Mouse (Mus musculus): ENCODE results near the gene Atoh8. TPM values are rescaled to one million over a fixed set of nuclear protein-coding genes. Genes with fewer than 3 reads are reported as not detected.
A peak's percentile ranks its signal among the peaks of the same experiment; 100 is the strongest.

Atoh8 gene
- polyA plus RNA-seq, 1 experiment from 2014 or later, result 2.1 TPM

GRCm38 (mm10) chr6:72270952-72271519 lies 35.7 kb upstream of the Atoh8 start:
- H3K4me1 ChIP-seq, result peaks cover 54% of the 10 kb centered on the region
- WGBS (ENCODE audit: insufficient replicate concordance), result 54% methylated on average over 11 of the region's 11 CpGs
- no peak overlapping the region for H3K9ac ChIP-seq
- no peaks in the 10 kb centered on the region for H3K36me3 ChIP-seq
- H3K27ac ChIP-seq, result 0 out of 2 replicates have a peak overlapping the region, but pooled peaks have one; percentile 24
- H3K4me3 ChIP-seq, result no peak overlapping the region
- H3K9me3 ChIP-seq (replicated peaks), result no peaks in the 10 kb centered on the region
- ATAC-seq, result no peak
- H3K4me2 ChIP-seq, result no peak overlapping the region
- H3K27me3 ChIP-seq (replicated peaks), result peaks cover 46% of the 10 kb centered on the region

DNA sequence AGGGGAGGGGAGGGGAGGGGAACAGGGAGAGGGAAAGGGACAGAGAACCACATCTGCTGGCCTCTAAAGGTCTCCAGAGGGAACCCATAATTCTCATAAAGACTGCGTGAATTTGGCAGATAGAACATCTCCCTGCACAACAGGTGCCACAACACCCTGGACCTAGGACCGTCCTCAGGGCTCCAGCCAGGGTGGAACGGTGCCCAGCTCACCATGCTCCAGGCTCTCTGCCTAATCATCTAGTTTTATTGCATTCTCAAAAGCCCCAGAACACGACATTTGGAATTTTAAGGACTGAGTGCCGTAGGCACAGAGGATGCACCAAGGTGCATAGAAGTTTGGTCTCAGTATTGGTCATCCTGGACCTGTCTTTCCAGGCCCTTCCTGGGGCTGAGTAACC lies 34.9 kb upstream of the Atoh8 start:
- H3K27ac ChIP-seq, result no peak overlapping the region
- no peaks in the 10 kb centered on the region for H3K9me3 ChIP-seq (replicated peaks)
- no peak overlapping the region for H3K4me2 ChIP-seq
- ATAC-seq, result no peak
- peaks cover 56% of the 10 kb centered on the region for H3K4me1 ChIP-seq
- no peak overlapping the region for H3K9ac ChIP-seq
- H3K36me3 ChIP-seq, result no peaks in the 10 kb centered on the region
- peaks cover 54% of the 10 kb centered on the region for H3K27me3 ChIP-seq (replicated peaks)
- 75% methylated on average over 5 of the region's 5 CpGs for WGBS (ENCODE audit: insufficient replicate concordance)
- no peak overlapping the region for H3K4me3 ChIP-seq

GRCm38 (mm10) chr6:72268149-72268847 lies 32.9 kb upstream of the Atoh8 start:
- no peaks in the 10 kb centered on the region for H3K9me3 ChIP-seq (replicated peaks)
- ATAC-seq, result no peak
- no peaks in the 10 kb centered on the region for H3K36me3 ChIP-seq
- WGBS (ENCODE audit: insufficient replicate concordance), result 67% methylated on average over 9 of the region's 9 CpGs
- no peak overlapping the region for H3K27ac ChIP-seq
- no peak overlapping the region for H3K4me3 ChIP-seq
- H3K27me3 ChIP-seq (replicated peaks), result peaks cover 70% of the 10 kb centered on the region
- no peak overlapping the region for H3K4me2 ChIP-seq
- H3K4me1 ChIP-seq, result peaks cover 46% of the 10 kb centered on the region
- no peak overlapping the region for H3K9ac ChIP-seq

DNA sequence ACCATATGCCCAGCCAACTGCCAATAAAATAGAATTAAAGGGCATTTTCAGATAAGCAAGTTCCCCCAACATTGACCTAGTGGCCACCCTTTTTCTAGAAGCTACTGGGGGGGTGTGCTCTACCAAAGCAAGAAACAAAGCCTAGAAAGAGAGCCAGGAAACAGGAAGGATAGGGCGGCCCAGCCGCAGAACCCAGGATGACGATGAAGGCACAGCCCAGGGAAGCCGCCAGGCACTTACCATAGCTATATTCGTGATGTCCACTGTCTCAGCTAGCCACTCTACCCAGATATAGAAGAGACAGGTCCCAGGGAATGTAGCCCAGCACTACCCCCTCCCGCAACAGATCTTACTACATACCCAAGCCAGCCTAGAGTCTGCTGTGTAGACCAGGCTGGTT lies 30.3 kb upstream of the Atoh8 start:
- no peak overlapping the region for H3K9ac ChIP-seq
- no peak overlapping the region for H3K4me2 ChIP-seq
- H3K9me3 ChIP-seq (replicated peaks), result no peaks in the 10 kb centered on the region
- no peak overlapping the region for H3K4me3 ChIP-seq
- ATAC-seq, result no peak
- H3K36me3 ChIP-seq, result no peaks in the 10 kb centered on the region
- peaks cover 76% of the 10 kb centered on the region for H3K27me3 ChIP-seq (replicated peaks)
- H3K4me1 ChIP-seq, result peaks cover 19% of the 10 kb centered on the region
- WGBS (ENCODE audit: insufficient replicate concordance), result 34% methylated on average over 6 of the region's 6 CpGs
- no peak overlapping the region for H3K27ac ChIP-seq

DNA sequence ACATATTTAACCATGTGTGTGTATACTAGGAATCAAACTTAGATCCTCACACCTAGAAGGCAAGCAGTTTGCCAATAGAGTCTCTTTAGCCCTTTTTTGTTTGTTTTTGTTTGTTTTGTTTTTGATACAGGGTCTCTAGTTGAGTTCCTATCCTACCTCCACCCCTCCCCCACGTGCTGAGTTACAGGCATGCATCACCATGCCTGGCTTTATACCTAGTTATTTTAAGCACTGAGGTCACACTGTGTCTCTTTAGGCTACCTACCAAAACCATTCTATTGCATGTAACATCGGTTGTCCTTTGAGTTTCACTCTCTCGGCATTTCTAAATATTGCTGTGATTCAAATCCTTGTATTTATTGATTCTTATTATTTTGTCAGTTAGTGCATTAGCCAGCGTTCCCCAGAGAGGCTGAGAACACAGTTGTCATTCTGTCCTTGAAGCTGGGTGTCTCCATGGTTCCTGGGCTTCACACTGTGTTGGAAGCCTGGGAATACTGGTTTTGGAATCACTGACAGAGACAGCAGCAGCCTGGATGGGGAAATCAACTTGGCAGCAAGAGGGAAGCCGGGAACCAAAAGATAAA lies 28.4 kb upstream of the Atoh8 start:
- no peak overlapping the region for H3K27ac ChIP-seq
- no peak overlapping the region for H3K4me3 ChIP-seq
- WGBS (ENCODE audit: insufficient replicate concordance), result 55% methylated on average over 5 of the region's 5 CpGs
- peaks cover 16% of the 10 kb centered on the region for H3K4me1 ChIP-seq
- H3K27me3 ChIP-seq (replicated peaks), result peaks cover 75% of the 10 kb centered on the region
- H3K4me2 ChIP-seq, result no peak overlapping the region
- H3K36me3 ChIP-seq, result no peaks in the 10 kb centered on the region
- no peaks in the 10 kb centered on the region for H3K9me3 ChIP-seq (replicated peaks)
- H3K9ac ChIP-seq, result no peak overlapping the region
- ATAC-seq, result no peak

- peaks cover 58% of the 10 kb centered on the region for H3K27me3 ChIP-seq (replicated peaks)
Measured at GRCm38 (mm10) chr6:72261683-72262320, 26.4 kb upstream of the Atoh8 start.

DNA sequence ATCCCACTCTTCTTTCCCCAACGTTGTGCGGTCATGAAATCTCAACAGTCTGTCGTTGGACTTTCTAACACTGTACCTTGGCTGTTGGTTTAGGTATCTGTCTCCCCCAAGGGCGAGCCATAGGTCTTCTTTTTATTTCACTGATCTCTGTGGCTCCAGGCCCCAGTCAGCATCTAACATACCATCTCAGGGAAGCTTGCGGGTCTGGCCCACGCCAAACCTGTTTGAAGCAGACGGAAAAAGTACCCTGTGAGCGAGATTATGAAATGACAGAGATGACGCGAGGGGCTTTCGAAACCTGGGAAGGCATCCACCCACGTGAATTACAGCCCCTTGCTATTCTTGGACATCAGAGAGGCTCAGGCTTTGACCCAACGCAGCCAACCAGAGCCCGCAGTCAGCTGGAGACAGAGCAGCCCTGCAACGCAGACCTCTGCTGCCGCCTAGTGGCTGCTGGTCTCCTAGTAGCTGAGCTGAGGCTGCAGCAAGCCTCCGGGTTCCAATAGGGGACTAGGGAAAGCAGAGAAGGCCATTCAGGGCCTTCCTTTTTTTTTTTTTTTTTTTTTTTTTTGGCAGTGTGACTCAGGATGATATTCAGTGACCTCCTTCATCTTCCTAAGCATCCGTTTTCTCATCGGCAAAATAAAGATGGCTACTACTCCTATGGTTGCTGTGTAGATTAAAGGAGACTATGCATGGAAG lies 25.8 kb upstream of the Atoh8 start:
- Histone ChIP-seq H3K9me3 (replicated peaks) (no peaks in the 10 kb centered on the region), H3K4me1 (peaks cover 16% of the 10 kb centered on the region), H3K4me3 (no peak overlapping the region), H3K27ac (no peak overlapping the region), H3K4me2 (no peak overlapping the region), H3K36me3 (no peaks in the 10 kb centered on the region), H3K9ac (no peak overlapping the region), H3K27me3 (replicated peaks) (peaks cover 55% of the 10 kb centered on the region)
- WGBS (ENCODE audit: insufficient replicate concordance), result 32% methylated on average over 19 of the region's 19 CpGs
- peak; percentile 67; the same call in 1 of the 2 replicates for ATAC-seq

More at GRCm38 (mm10) chr6:72261683-72262320, 26.4 kb upstream of the Atoh8 start:
- ATAC-seq, result no peak
- H3K9me3 ChIP-seq (replicated peaks), result no peaks in the 10 kb centered on the region
- H3K9ac ChIP-seq, result no peak overlapping the region
- H3K4me1 ChIP-seq, result peaks cover 16% of the 10 kb centered on the region
- no peaks in the 10 kb centered on the region for H3K36me3 ChIP-seq
- no peak overlapping the region for H3K4me2 ChIP-seq
- WGBS (ENCODE audit: insufficient replicate concordance), result 75% methylated on average over 12 of the region's 12 CpGs
- no peak overlapping the region for H3K27ac ChIP-seq
- H3K4me3 ChIP-seq, result no peak overlapping the region

GRCm38 (mm10) chr6:72259474-72259873 lies 24.1 kb upstream of the Atoh8 start:
- no peaks in the 10 kb centered on the region for H3K9me3 ChIP-seq (replicated peaks)
- peaks cover 46% of the 10 kb centered on the region for H3K27me3 ChIP-seq (replicated peaks)
- peaks cover 3% of the 10 kb centered on the region for H3K4me1 ChIP-seq
- H3K4me3 ChIP-seq, result no peak overlapping the region
- H3K4me2 ChIP-seq, result no peak overlapping the region
- ATAC-seq, result no peak
- H3K36me3 ChIP-seq, result no peaks in the 10 kb centered on the region
- no peak overlapping the region for H3K27ac ChIP-seq
- WGBS (ENCODE audit: insufficient replicate concordance), result 68% methylated on average over 7 of the region's 7 CpGs
- no peak overlapping the region for H3K9ac ChIP-seq

- Histone ChIP-seq H3K4me1 (no peaks in the 10 kb centered on the region), H3K9ac (no peak overlapping the region), H3K27ac (no peak overlapping the region), H3K36me3 (no peaks in the 10 kb centered on the region), H3K9me3 (replicated peaks) (no peaks in the 10 kb centered on the region), H3K4me2 (no peak overlapping the region), H3K27me3 (replicated peaks) (peaks cover 40% of the 10 kb centered on the region), H3K4me3 (no peak overlapping the region)
- 52% methylated on average over 6 of the region's 6 CpGs for WGBS (ENCODE audit: insufficient replicate concordance)
- ATAC-seq, result no peak
Measured at GRCm38 (mm10) chr6:72255294-72255693, 19.9 kb upstream of the Atoh8 start.

- 0 out of 2 replicates have a peak, but pooled peaks have one; percentile 15 for ATAC-seq
- H3K27ac ChIP-seq, result no peak overlapping the region
Measured at GRCm38 (mm10) chr6:72254588-72255075, 19.3 kb upstream of the Atoh8 start.

GRCm38 (mm10) chr6:72253911-72254587 lies 18.7 kb upstream of the Atoh8 start:
- WGBS (ENCODE audit: insufficient replicate concordance), result 53% methylated on average over 4 of the region's 4 CpGs
- 0 out of 2 replicates have a peak, but pooled peaks have one; percentile 24 for ATAC-seq
- Histone ChIP-seq H3K36me3 (no peaks in the 10 kb centered on the region), H3K4me2 (no peak overlapping the region), H3K9ac (no peak overlapping the region), H3K4me3 (no peak overlapping the region), H3K27ac (no peak overlapping the region), H3K9me3 (replicated peaks) (no peaks in the 10 kb centered on the region), H3K27me3 (replicated peaks) (peaks cover 30% of the 10 kb centered on the region; the same call in 1 of the 2 replicates), H3K4me1 (no peaks in the 10 kb centered on the region)

More at GRCm38 (mm10) chr6:72254588-72255075, 19.3 kb upstream of the Atoh8 start:
- H3K4me1 ChIP-seq, result no peaks in the 10 kb centered on the region
- no peak overlapping the region for H3K4me2 ChIP-seq
- H3K27me3 ChIP-seq (replicated peaks), result peaks cover 33% of the 10 kb centered on the region; the same call in 1 of the 2 replicates
- no peak overlapping the region for H3K9ac ChIP-seq
- WGBS (ENCODE audit: insufficient replicate concordance), result 45% methylated on average over 10 of the region's 10 CpGs
- no peak overlapping the region for H3K4me3 ChIP-seq
- no peaks in the 10 kb centered on the region for H3K9me3 ChIP-seq (replicated peaks)
- H3K36me3 ChIP-seq, result no peaks in the 10 kb centered on the region

Measured in liver, embryonic 12.5 days (tissue).